Mouse (Mus musculus) liver, embryonic 14.5 days (tissue): ENCODE data around the gene Ing1. TPM values are rescaled to one million over a fixed set of nuclear protein-coding genes. Genes with fewer than 3 reads are reported as not detected.
A peak's percentile ranks its signal among the peaks of the same experiment; 100 is the strongest.

Experiments used
- ATAC-seq: fragments of 200-750 bp; cut with Nextera tagmentation; 2 replicates; pipeline ENCODE4 v1.8.0; 2017; ENCODE audit warnings: moderate number of reproducible peaks, mild to moderate bottlenecking, moderate library complexity; ENCODE audit not compliant: insufficient read depth
- DNase-seq, 3 experiments: peaks; one replicate each; pipeline ENCODE4 v3.0.0-alpha.2; 2012 to 2013; ENCODE audit warnings: low read depth in 3 of 3, low spot score in 3 of 3
- H3K27ac ChIP-seq: fragments of 300-500 bp; sonication (generic); 2 replicates; pipeline ENCODE4 v1.5.1; 2014; ENCODE audit warnings: moderate library complexity, mild to moderate bottlenecking, control low read depth, inconsistent platforms
- H3K27me3 ChIP-seq: fragments of 300-500 bp; sonication (generic); 2 replicates; pipeline ENCODE4 v1.6.1; 2014; ENCODE audit warnings: mild to moderate bottlenecking, low read length, moderate library complexity; ENCODE audit not compliant: control insufficient read depth, insufficient read depth
- H3K36me3 ChIP-seq: fragments of 300-500 bp; sonication (generic); replicated peaks from 2 replicates; pipeline ENCODE4 v1.6.1; 2014; ENCODE audit warnings: low read depth; ENCODE audit not compliant: control insufficient read depth, insufficient read depth
- H3K4me1 ChIP-seq, 2 experiments: fragments of 200-500 bp in 1 of 2; fragments of 300-500 bp in 1 of 2; sonication (generic) in 1 of 2; replicated peaks; 2 replicates each; pipeline ENCODE4 v1.6.1; 2012 to 2014; ENCODE audit warnings: antibody characterized with exemption in 1 of 2, inconsistent platforms in 1 of 2, low read length in 1 of 2; ENCODE audit not compliant: control insufficient read depth in 2 of 2, insufficient read depth in 2 of 2
- H3K4me2 ChIP-seq: fragments of 300-500 bp; sonication (generic); 2 replicates; pipeline ENCODE4 v1.6.1; 2014; ENCODE audit warnings: low read depth, mild to moderate bottlenecking, control low read depth, moderate library complexity
- H3K4me3 ChIP-seq, 2 experiments: fragments of 200-500 bp in 1 of 2; fragments of 300-500 bp in 1 of 2; sonication (generic) in 1 of 2; 2 replicates each; pipeline ENCODE4 v1.5.1; 2012 to 2014; ENCODE audit warnings: low read depth in 2 of 2, low read length in 2 of 2, mild to moderate bottlenecking in 2 of 2, control low read depth in 1 of 2, inconsistent platforms in 1 of 2, moderate library complexity in 1 of 2; ENCODE audit not compliant: insufficient read depth in 1 of 2
- H3K9ac ChIP-seq: fragments of 300-500 bp; sonication (generic); replicated peaks from 2 replicates; pipeline ENCODE4 v1.6.1; 2014; ENCODE audit warnings: mild to moderate bottlenecking, control low read depth, moderate library complexity
- H3K9me3 ChIP-seq: fragments of 300-500 bp; sonication (generic); 2 replicates; pipeline ENCODE4 v1.6.1; 2016; ENCODE audit warnings: low read length, mixed read lengths; ENCODE audit not compliant: control insufficient read depth
- CTCF ChIP-seq: IDR thresholded peaks from 2 replicates; pipeline ENCODE4 v1.5.1; 2016; ENCODE audit warnings: antibody characterized with exemption, low read depth, control low read depth
- EP300 ChIP-seq: IDR thresholded peaks from 2 replicates; pipeline ENCODE4 v1.6.1; 2016; ENCODE audit warnings: antibody characterized with exemption, low read depth
- WGBS: fragments of 180-500 bp; shearing (Covaris S2); extraction: QIAGEN DNeasy Blood & Tissue Kit; methylation state at CpG from one replicate; pipeline ENCODE4 v1.1.7; 2014; ENCODE audit not compliant: insufficient replicate concordance; 5-methylcytosine and 5-hydroxymethylcytosine counted together
- polyA plus RNA-seq, 2 experiments: library from polyadenylated mRNA; depleted of rRNA in 1 of 2; stranded (reverse) in 1 of 2; unstranded in 1 of 2; fragments of >200 nt; fragmentation: Nextera tagmentation in 1 of 2; extraction: Ambion mirVana in 1 of 2; gene quantifications; 2 replicates each; pipeline versions ENCODE4 v1.2.1 to v1.2.3; 2012 to 2014

Ing1 gene
- polyA plus RNA-seq, 2 experiments, result 13.2 to 15.6 TPM

GRCm38 (mm10) chr8:11512711-11513110 lies 42.7 kb upstream of the Ing1 start:
- Histone ChIP-seq H3K9ac (no peak overlapping the region), H3K27me3 (no peaks in the 10 kb centered on the region), H3K4me3 (no peak overlapping the region), H3K36me3 (peaks cover 26% of the 10 kb centered on the region), H3K9me3 (no peaks in the 10 kb centered on the region), H3K27ac (peak overlapping the region; percentile 66), H3K4me2 (peak overlapping the region; percentile 38), H3K4me1 (peaks cover 8 to 18% of the 10 kb centered on the region in 2 experiments; a peak in 3 of 4 replicates)
- DNase-seq, result peak; percentile 52 to 74 (median 62)
- WGBS, result 23% methylated on average over 9 of the region's 9 CpGs
- TF ChIP-seq EP300 (peak; percentile 52), CTCF (peak; percentile 59)
- peak; percentile 88 for ATAC-seq

- peak; percentile 58 for ATAC-seq
- Histone ChIP-seq H3K4me3 (no peak overlapping the region), H3K4me2 (peak overlapping the region; percentile 38)
These were observed 42.1 kb upstream of the Ing1 start for GRCm38 (mm10) chr8:11513247-11513646.

GRCm38 (mm10) chr8:11516292-11516691 lies 39.1 kb upstream of the Ing1 start:
- no peak overlapping the region for H3K4me3 ChIP-seq
- H3K4me2 ChIP-seq, result no peak overlapping the region
- 87% methylated on average over 9 of the region's 9 CpGs for WGBS
- no peak for TF ChIP-seq CTCF
- no peak for TF ChIP-seq EP300
- no peaks in the 10 kb centered on the region for H3K9me3 ChIP-seq
- DNase-seq (no peak), ATAC-seq (no peak)
- no peak overlapping the region for H3K9ac ChIP-seq
- no peak overlapping the region for H3K27ac ChIP-seq
- H3K4me1 ChIP-seq, result peaks cover 8 to 18% of the 10 kb centered on the region in 2 experiments; a peak in 3 of 4 replicates
- no peaks in the 10 kb centered on the region for H3K27me3 ChIP-seq
- H3K36me3 ChIP-seq, result peaks cover 15% of the 10 kb centered on the region

More at GRCm38 (mm10) chr8:11513247-11513646, 42.1 kb upstream of the Ing1 start:
- no peak for TF ChIP-seq EP300
- no peak for TF ChIP-seq CTCF
- Histone ChIP-seq H3K4me1 (peaks cover 8 to 18% of the 10 kb centered on the region in 2 experiments; a peak in 3 of 4 replicates), H3K9ac (peak overlapping the region; percentile 13; the same call in 1 of the 2 replicates), H3K9me3 (no peaks in the 10 kb centered on the region), H3K27ac (peak overlapping the region; percentile 66), H3K27me3 (no peaks in the 10 kb centered on the region), H3K36me3 (peaks cover 26% of the 10 kb centered on the region)
- peak in 1 of 3 experiments; percentile 69 for DNase-seq
- WGBS, result 39% methylated on average over 5 of the region's 5 CpGs

- Histone ChIP-seq H3K4me3 (no peak overlapping the region), H3K4me1 (peaks cover 6 to 10% of the 10 kb centered on the region in 2 experiments; a peak in 3 of 4 replicates), H3K27me3 (no peaks in the 10 kb centered on the region), H3K9ac (no peak overlapping the region), H3K27ac (no peak overlapping the region), H3K9me3 (no peaks in the 10 kb centered on the region), H3K36me3 (peaks cover 11% of the 10 kb centered on the region), H3K4me2 (no peak overlapping the region)
- 73% methylated on average over 16 of the region's 16 CpGs for WGBS
- ATAC-seq, result no peak
- TF ChIP-seq EP300 (no peak), CTCF (no peak)
- no peak for DNase-seq
These were observed 37.9 kb upstream of the Ing1 start for GRCm38 (mm10) chr8:11517366-11518055.

- DNase-seq, result no peak
- no peak for TF ChIP-seq CTCF
- Histone ChIP-seq H3K9me3 (no peaks in the 10 kb centered on the region), H3K27ac (no peak overlapping the region), H3K27me3 (no peaks in the 10 kb centered on the region), H3K4me2 (no peak overlapping the region), H3K4me3 (no peak overlapping the region), H3K4me1 (peaks cover 1 to 7% of the 10 kb centered on the region in 2 experiments; a peak in 2 of 4 replicates), H3K36me3 (peaks cover 11% of the 10 kb centered on the region), H3K9ac (no peak overlapping the region)
- ATAC-seq, result no peak
- WGBS, result 81% methylated on average over 6 of the region's 6 CpGs
These were observed 37.3 kb upstream of the Ing1 start for GRCm38 (mm10) chr8:11518056-11518396.
